Mouse (Mus musculus) lung, postnatal 0 days (tissue): ENCODE data around the gene Tas2r103. TPM values are rescaled to one million over a fixed set of nuclear protein-coding genes. Genes with fewer than 3 reads are reported as not detected.

Experiments
- ATAC-seq: fragments of 200-750 bp; cut with Nextera tagmentation; 2 replicates; pipeline ENCODE4 v1.8.0; 2017; ENCODE audit warnings: moderate library complexity
- DNase-seq: peaks from one replicate; pipeline ENCODE4 v3.0.0-alpha.2; 2016; ENCODE audit warnings: low spot score
- H3K27ac ChIP-seq: fragments of 300-500 bp; sonication (generic); 2 replicates; pipeline ENCODE4 v1.5.1; 2014; ENCODE audit warnings: antibody characterized with exemption, mild to moderate bottlenecking, low read length, mixed read lengths
- H3K27me3 ChIP-seq: fragments of 300-500 bp; sonication (generic); replicated peaks from 2 replicates; pipeline ENCODE4 v1.6.1; 2014; ENCODE audit warnings: low read length, mixed read lengths; ENCODE audit not compliant: insufficient read depth
- H3K36me3 ChIP-seq: fragments of 300-500 bp; sonication (generic); 2 replicates; pipeline ENCODE4 v1.6.1; 2014; ENCODE audit warnings: low read length, mixed read lengths; ENCODE audit not compliant: insufficient read depth
- H3K4me1 ChIP-seq: fragments of 300-500 bp; sonication (generic); 2 replicates; pipeline ENCODE4 v1.6.1; 2014; ENCODE audit warnings: antibody characterized with exemption, low read depth, low read length, mixed read lengths; ENCODE audit not compliant: insufficient read depth
- H3K4me2 ChIP-seq: fragments of 300-500 bp; sonication (generic); replicated peaks from 2 replicates; pipeline ENCODE4 v1.6.1; 2014; ENCODE audit warnings: low read depth, mild to moderate bottlenecking, low read length, moderate library complexity, mixed read lengths
- H3K4me3 ChIP-seq: fragments of 300-500 bp; sonication (generic); 2 replicates; pipeline ENCODE4 v1.5.1; 2014; ENCODE audit warnings: low read depth, low read length
- H3K9ac ChIP-seq: fragments of 300-500 bp; sonication (generic); replicated peaks from 2 replicates; pipeline ENCODE4 v1.6.1; 2014; ENCODE audit warnings: low read depth, mild to moderate bottlenecking
- H3K9me3 ChIP-seq: fragments of 300-500 bp; sonication (generic); 2 replicates; pipeline ENCODE4 v1.6.1; 2016; ENCODE audit warnings: low read length, mixed read lengths
- CTCF ChIP-seq: IDR thresholded peaks from 2 replicates; pipeline ENCODE4 v1.5.1; 2016; ENCODE audit warnings: antibody characterized with exemption, mild to moderate bottlenecking
- EP300 ChIP-seq: IDR thresholded peaks from 2 replicates; pipeline ENCODE4 v1.6.1; 2016; ENCODE audit warnings: antibody characterized with exemption, mild to moderate bottlenecking, control low read depth
- WGBS: fragments of 180-500 bp; shearing (Covaris S2); extraction: QIAGEN DNeasy Blood & Tissue Kit; methylation state at CpG from one replicate; pipeline ENCODE4 v1.1.7; 2014; 5-methylcytosine and 5-hydroxymethylcytosine counted together
- polyA plus RNA-seq: library from polyadenylated mRNA; unstranded; fragments of >200 nt; fragmentation: Nextera tagmentation; extraction: Ambion mirVana; gene quantifications from 2 replicates; pipeline ENCODE4 v1.2.1, GENCODE M21; 2015

The Tas2r103 gene
- polyA plus RNA-seq: not detected in 2 replicates

DNA sequence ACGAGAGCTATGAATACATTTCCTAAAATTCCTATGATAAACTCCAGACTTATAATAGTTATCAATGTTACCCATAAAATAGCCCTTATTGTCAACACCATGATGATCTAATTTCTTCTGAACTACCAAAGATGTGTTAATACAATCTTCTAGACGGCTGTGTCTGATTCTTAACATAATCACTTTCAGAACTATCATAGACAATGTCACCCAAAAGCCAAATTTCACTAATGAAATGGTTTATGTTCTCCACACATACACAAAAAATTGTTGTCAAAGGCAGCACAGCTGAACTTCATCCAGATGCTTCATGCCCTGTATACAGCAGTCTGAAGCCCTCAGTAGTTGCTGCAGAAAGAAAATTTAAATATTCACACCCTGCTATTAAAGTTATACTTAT, at the start of gene Tas2r103:
TSS of gene Tas2r103 (minus strand) at position 101 of the 400 bp plus-strand sequence.
- DNase-seq (no peak), ATAC-seq (no peak)
- H3K9me3 ChIP-seq: no peaks in the 10 kb centered on the region
- H3K36me3 ChIP-seq: no peaks in the 10 kb centered on the region
- 65% methylated on average over 2 of the region's 2 CpGs for WGBS
- H3K4me3 ChIP-seq: no peak within 1 kb of the TSS
- H3K27me3 ChIP-seq: no peaks in the 10 kb centered on the region
- H3K4me1 ChIP-seq: no peaks in the 10 kb centered on the region
- no peak for TF ChIP-seq CTCF
- no peak for TF ChIP-seq EP300
- no peak within 1 kb of the TSS for H3K4me2 ChIP-seq
- no peak within 1 kb of the TSS for H3K9ac ChIP-seq
- H3K27ac ChIP-seq: no peak within 1 kb of the TSS

DNA sequence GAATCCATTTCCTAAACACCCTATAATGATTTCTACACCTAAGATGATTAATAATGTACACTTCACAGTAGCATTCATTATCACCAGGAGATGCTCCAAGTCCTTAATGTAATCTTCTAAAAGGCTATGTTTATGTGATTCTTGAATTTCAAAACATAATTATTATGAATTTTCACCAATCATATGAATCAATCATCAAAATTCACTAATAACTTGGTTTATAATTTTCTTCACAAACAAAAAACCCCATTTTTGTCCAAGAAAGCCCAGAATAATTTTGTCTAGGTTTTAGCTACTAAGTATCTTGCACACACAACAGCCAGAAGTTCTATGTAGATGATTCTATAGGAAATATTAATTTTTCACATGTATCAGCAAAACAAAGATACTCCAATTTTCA, 18.8 kb upstream of the Tas2r103 start, which contains the start of gene Tas2r140:
TSS of gene Tas2r140 (minus strand) at position 101 of the 400 bp plus-strand sequence.
- H3K4me3 ChIP-seq: no peak within 1 kb of the TSS
- H3K4me1 ChIP-seq: no peaks in the 10 kb centered on the region
- TF ChIP-seq EP300 (no peak), CTCF (no peak)
- H3K36me3 ChIP-seq: no peaks in the 10 kb centered on the region
- no peak for DNase-seq
- no peaks in the 10 kb centered on the region for H3K27me3 ChIP-seq
- ATAC-seq: no peak
- no peaks in the 10 kb centered on the region for H3K9me3 ChIP-seq
- no peak within 1 kb of the TSS for H3K27ac ChIP-seq
- no peak within 1 kb of the TSS for H3K4me2 ChIP-seq
- no peak within 1 kb of the TSS for H3K9ac ChIP-seq

Other genes with a start within 250 kb of the Tas2r103 start
- not detected in 2 replicates for gene Tas2r117, start 234.3 kb downstream of the Tas2r103 start, polyA plus RNA-seq
- not detected in 2 replicates for gene Tas2r123, start 190.0 kb downstream of the Tas2r103 start, polyA plus RNA-seq
- not detected in 2 replicates for gene Tas2r116, start 181.7 kb downstream of the Tas2r103 start, polyA plus RNA-seq
- gene Tas2r110, start 169.1 kb downstream of the Tas2r103 start, polyA plus RNA-seq: not detected in 2 replicates
- not detected in 2 replicates for gene Tas2r113, start 144.1 kb downstream of the Tas2r103 start, polyA plus RNA-seq
- gene Tas2r125, start 127.5 kb downstream of the Tas2r103 start, polyA plus RNA-seq: not detected in 2 replicates
- gene Tas2r129, start 86.0 kb downstream of the Tas2r103 start, polyA plus RNA-seq: not detected in 2 replicates
- not detected in 2 replicates for gene Tas2r131, start 79.2 kb downstream of the Tas2r103 start, polyA plus RNA-seq
- not detected in 2 replicates for gene Tas2r109, start 56.1 kb downstream of the Tas2r103 start, polyA plus RNA-seq
- not detected in 2 replicates for gene Tas2r140, start 18.7 kb upstream of the Tas2r103 start, polyA plus RNA-seq
- 86.1 and 91.8 TPM in 2 replicates for gene Smim10l1, start 67.8 kb upstream of the Tas2r103 start, polyA plus RNA-seq